Mouse (Mus musculus): ENCODE measurements around the gene Rere. TPM values are rescaled to one million over a fixed set of nuclear protein-coding genes. Genes with fewer than 3 reads are reported as not detected.
"Not testable (repeated sequence)": the region's sequence is repeated elsewhere in the genome, so short reads cannot be mapped to it uniquely, and the experiment has no call there.

The Rere gene
- polyA plus RNA-seq, 1 experiment = 42.0 TPM

- no peak for DNase-seq
- no peak for TF ChIP-seq CTCF (IDR thresholded peaks at IDR 0.05; ENCODE audit: insufficient read depth, low read length)
- no peak for TF ChIP-seq POLR2A (IDR thresholded peaks at IDR 0.05; ENCODE audit: borderline replicate concordance, extremely low read depth, low read depth, low read length)
- WGBS = 72% methylated on average over 3 of the region's 3 CpGs
- H3K4me3 ChIP-seq (replicated peaks; ENCODE audit: extremely low read depth, low read depth, low read length) = no peak overlapping the region
- H3K4me1 ChIP-seq (ENCODE audit: control insufficient read depth, insufficient read depth, low read length) = peaks cover 47% of the 10 kb centered on the region
These were observed 313.6 kb downstream of the Rere start for GRCm38 (mm10) chr4:150595071-150595470.

GRCm38 (mm10) chr4:150595991-150596390 is 314.5 kb downstream of the Rere start:
- H3K4me1 ChIP-seq (ENCODE audit: control insufficient read depth, insufficient read depth, low read length) = peaks cover 41% of the 10 kb centered on the region
- TF ChIP-seq CTCF (IDR thresholded peaks at IDR 0.05; ENCODE audit: insufficient read depth, low read length) (no peak), POLR2A (IDR thresholded peaks at IDR 0.05; ENCODE audit: borderline replicate concordance, extremely low read depth, low read depth, low read length) (no peak)
- no peak overlapping the region for H3K4me3 ChIP-seq (replicated peaks; ENCODE audit: extremely low read depth, low read depth, low read length)
- 66% methylated on average over 5 of the region's 5 CpGs for WGBS
- DNase-seq = no peak

GRCm38 (mm10) chr4:150598686-150599085 is 317.2 kb downstream of the Rere start:
- peaks cover 26% of the 10 kb centered on the region for H3K4me1 ChIP-seq (ENCODE audit: control insufficient read depth, insufficient read depth, low read length)
- DNase-seq = no peak
- H3K4me3 ChIP-seq (replicated peaks; ENCODE audit: extremely low read depth, low read depth, low read length) = no peak overlapping the region
- no peak for TF ChIP-seq CTCF (IDR thresholded peaks at IDR 0.05; ENCODE audit: insufficient read depth, low read length)
- 29% methylated on average over 1 of the region's 1 CpGs for whole genome bisulfite sequencing

- Histone ChIP-seq H3K4me3 (replicated peaks; ENCODE audit: extremely low read depth, low read depth, low read length) (no peak overlapping the region), H3K4me1 (ENCODE audit: control insufficient read depth, insufficient read depth, low read length) (peaks cover 25% of the 10 kb centered on the region)
- no peak for DNase-seq
- TF ChIP-seq CTCF (IDR thresholded peaks at IDR 0.05; ENCODE audit: insufficient read depth, low read length) = no peak
- no peak for TF ChIP-seq POLR2A (IDR thresholded peaks at IDR 0.05; ENCODE audit: borderline replicate concordance, extremely low read depth, low read depth, low read length)
- WGBS = 42% methylated on average over 3 of the region's 3 CpGs
These were observed 317.9 kb downstream of the Rere start for GRCm38 (mm10) chr4:150599119-150599992.

GRCm38 (mm10) chr4:150600503-150600902 is 319.1 kb downstream of the Rere start:
- not testable (repeated sequence) for DNase-seq; H3K4me3 ChIP-seq (replicated peaks; ENCODE audit: extremely low read depth, low read depth, low read length)
- peaks cover 25% of the 10 kb centered on the region for H3K4me1 ChIP-seq (ENCODE audit: control insufficient read depth, insufficient read depth, low read length)
- 90% methylated on average over 2 of the region's 2 CpGs for WGBS

GRCm38 (mm10) chr4:150601489-150601888 is 320.0 kb downstream of the Rere start:
- WGBS = 80% methylated on average over 10 of the region's 10 CpGs
- TF ChIP-seq CTCF (IDR thresholded peaks at IDR 0.05; ENCODE audit: insufficient read depth, low read length) (no peak), POLR2A (IDR thresholded peaks at IDR 0.05; ENCODE audit: borderline replicate concordance, extremely low read depth, low read depth, low read length) (no peak)
- Histone ChIP-seq H3K4me1 (ENCODE audit: control insufficient read depth, insufficient read depth, low read length) (peaks cover 24% of the 10 kb centered on the region), H3K4me3 (replicated peaks; ENCODE audit: extremely low read depth, low read depth, low read length) (no peak overlapping the region)
- DNase-seq = no peak

GRCm38 (mm10) chr4:150603366-150604061 is 322.1 kb downstream of the Rere start:
- WGBS = 96% methylated on average over 1 of the region's 1 CpGs
- Histone ChIP-seq H3K4me3 (replicated peaks; ENCODE audit: extremely low read depth, low read depth, low read length) (no peak overlapping the region), H3K4me1 (ENCODE audit: control insufficient read depth, insufficient read depth, low read length) (peaks cover 17% of the 10 kb centered on the region)
- DNase-seq = no peak
- TF ChIP-seq CTCF (IDR thresholded peaks at IDR 0.05; ENCODE audit: insufficient read depth, low read length) (no peak), POLR2A (IDR thresholded peaks at IDR 0.05; ENCODE audit: borderline replicate concordance, extremely low read depth, low read depth, low read length) (no peak)

GRCm38 (mm10) chr4:150605804-150606203 is 324.4 kb downstream of the Rere start:
- peaks cover 12% of the 10 kb centered on the region; the same call in 1 of the 2 replicates for H3K4me1 ChIP-seq (ENCODE audit: control insufficient read depth, insufficient read depth, low read length)
- WGBS = 84% methylated on average over 3 of the region's 3 CpGs
- no peak overlapping the region for H3K4me3 ChIP-seq (replicated peaks; ENCODE audit: extremely low read depth, low read depth, low read length)
- no peak for DNase-seq
- no peak for TF ChIP-seq POLR2A (IDR thresholded peaks at IDR 0.05; ENCODE audit: borderline replicate concordance, extremely low read depth, low read depth, low read length)
- TF ChIP-seq CTCF (IDR thresholded peaks at IDR 0.05; ENCODE audit: insufficient read depth, low read length) = no peak

GRCm38 (mm10) chr4:150606449-150607161 is 325.2 kb downstream of the Rere start:
- peaks cover 12% of the 10 kb centered on the region; the same call in 1 of the 2 replicates for H3K4me1 ChIP-seq (ENCODE audit: control insufficient read depth, insufficient read depth, low read length)
- H3K4me3 ChIP-seq (replicated peaks; ENCODE audit: extremely low read depth, low read depth, low read length) = no peak overlapping the region
- WGBS = 62% methylated on average over 3 of the region's 3 CpGs
- no peak for TF ChIP-seq POLR2A (IDR thresholded peaks at IDR 0.05; ENCODE audit: borderline replicate concordance, extremely low read depth, low read depth, low read length)
- DNase-seq = no peak
